Mouse (Mus musculus): ENCODE measurements around the gene Txnip.
A peak's percentile ranks its signal among the peaks of the same experiment; 100 is the strongest.
"Not testable (repeated sequence)": the region's sequence is repeated elsewhere in the genome, so short reads cannot be mapped to it uniquely, and the experiment has no call there.

The Txnip gene

DNA sequence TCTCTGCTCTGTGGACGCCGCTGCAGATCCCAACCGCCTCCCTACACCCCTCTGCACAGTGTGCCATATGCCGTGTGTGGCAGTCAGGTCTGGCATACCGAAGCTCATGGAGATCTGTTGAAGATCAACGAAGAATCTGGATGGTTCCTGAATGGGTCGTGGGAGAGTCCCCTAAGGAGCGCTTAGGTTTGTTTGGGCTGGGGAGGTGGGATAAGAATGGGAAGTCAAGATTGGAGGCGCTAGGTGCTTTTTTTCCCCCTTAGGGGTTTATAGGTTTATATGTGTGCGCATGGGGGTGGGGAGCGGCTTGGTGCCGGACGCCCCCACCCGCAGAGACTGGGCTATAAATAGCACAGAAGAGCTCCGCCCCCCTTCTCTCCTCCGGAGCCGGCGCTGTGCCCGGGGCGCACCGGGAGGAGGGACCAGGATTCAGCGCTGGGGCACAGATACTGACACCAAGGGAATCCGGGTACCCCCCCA, 38.5 kb downstream of the Txnip start, which contains the start of gene Ankrd34a:
Gene Ankrd34a, plus strand, starts transcription at position 409 of the 480 bp plus-strand sequence.
- DNase-seq = peak; percentile 87

- DNase-seq = no peak
Observed at GRCm38 (mm10) chr3:96596855-96597254, 39.1 kb downstream of the Txnip start.

GRCm38 (mm10) chr3:96597435-96597891, 39.7 kb downstream of the Txnip start:
- no peak for DNase-seq

DNA sequence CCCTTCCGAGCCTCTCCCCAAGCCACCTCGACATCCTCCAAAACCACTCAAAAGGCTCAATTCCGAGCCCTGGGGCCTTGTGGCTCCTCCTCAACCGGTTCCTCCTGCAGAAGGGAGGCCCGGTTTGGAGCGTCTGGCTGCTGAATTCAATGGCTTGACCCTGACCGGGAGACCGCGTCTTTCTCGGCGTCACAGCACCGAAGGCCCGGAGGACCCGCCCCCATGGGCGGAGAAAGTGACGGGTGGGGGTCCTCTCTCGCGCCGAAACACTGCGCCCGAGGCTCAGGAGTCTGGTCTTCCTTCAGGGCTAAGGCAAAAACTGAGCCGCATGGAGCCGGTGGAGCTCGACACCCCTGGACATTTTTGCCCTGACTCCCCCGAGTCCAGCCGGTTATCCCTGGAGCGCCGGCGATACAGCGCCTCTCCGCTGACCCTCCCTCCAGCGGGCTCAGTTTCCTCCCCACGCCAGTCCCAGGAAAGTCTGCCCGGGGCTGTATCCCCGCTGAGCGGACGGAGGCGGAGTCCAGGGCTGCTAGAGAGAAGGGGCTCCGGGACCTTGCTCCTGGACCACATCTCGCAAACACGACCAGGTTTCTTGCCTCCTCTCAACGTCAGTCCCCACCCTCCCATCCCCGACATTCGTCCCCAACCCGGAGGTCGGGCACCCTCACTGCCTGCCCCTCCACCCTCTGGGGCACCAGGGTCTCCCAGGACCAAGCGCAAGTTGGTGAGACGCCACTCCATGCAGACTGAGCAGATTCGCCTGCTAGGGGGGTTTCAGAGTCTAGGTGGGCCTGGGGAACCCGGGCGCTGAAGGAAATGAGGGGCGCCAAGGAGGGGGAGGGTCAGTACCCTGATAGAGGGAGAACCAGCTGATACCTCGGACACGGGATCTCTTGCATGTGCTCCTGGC, 40.7 kb downstream of the Txnip start:
- no peak for DNase-seq

DNA sequence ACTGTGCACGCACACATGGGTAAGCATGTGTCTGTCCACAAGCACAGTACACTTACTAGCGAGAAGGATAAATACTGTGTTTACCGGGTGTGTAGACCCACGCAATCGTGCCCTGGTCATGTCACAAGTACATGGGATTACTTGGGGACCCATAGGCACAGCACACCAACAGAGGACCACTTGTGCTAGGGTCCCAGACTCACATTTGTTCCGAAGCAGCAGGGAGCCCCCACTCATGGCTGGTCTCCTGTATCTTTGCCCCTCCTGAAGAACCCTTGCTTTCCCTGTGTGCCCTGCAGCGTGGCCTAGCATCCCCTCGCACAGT, 41.3 kb downstream of the Txnip start:
- DNase-seq = no peak

GRCm38 (mm10) chr3:96599411-96599810, 41.7 kb downstream of the Txnip start:
- no peak for DNase-seq

DNA sequence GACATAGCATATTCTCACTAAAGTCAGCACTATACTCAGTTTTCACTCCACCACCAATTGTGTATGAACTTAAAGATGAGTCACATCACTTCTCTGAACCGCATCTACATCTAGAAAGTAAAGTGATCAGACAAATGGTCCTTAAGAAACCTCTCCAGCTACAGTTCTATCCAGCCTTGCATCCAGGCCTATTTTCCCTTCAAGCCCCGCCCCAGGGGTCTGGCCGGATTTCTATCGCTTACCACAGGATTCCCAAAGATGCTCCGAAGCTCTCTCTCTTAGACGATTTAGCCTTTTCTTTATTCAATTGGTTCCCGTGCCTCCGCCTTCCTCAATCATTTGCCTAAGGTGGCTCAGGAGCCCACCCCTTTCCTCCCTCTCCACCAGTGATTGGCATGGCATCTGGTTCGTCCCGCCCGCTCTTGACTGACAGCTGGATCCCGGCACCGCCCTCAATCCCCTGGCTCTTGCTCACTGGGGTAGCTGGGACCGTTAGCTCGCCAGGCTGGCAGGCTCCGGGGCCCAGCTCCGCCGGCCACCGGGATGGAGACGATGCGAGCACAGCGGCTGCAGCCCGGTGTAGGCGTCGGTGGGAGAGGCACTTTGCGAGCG, 43.0 kb downstream of the Txnip start, which contains the start of gene Lix1l:
Gene Lix1l, plus strand, starts transcription at position 511 of the 612 bp plus-strand sequence.
- peak; percentile 97 for DNase-seq

DNA sequence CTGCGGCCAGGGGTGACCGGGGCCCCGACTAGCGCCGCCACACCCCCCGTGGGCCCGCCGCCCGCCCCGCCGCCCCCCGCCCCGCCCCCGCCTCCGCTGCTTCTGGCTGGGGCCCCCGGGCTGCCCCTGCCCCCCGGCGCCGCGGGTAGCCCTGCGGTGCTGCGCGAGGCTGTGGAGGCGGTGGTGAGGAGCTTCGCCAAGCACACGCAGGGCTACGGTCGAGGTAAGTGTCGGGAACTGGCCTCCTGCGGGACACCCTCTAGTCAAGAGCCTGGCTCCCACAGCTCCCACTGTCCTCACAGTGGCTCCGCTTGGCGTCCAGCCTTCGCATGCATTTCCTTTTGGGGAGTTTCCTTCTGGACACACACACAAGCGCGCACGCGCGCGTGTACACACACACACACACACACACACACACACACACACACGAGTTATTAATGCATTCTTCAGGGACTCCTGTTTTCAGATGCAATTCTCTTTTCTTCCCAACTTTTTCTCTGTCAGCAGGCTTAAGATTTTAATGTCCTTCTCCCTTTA, 43.6 kb downstream of the Txnip start:
- peak; percentile 68 for DNase-seq

DNA sequence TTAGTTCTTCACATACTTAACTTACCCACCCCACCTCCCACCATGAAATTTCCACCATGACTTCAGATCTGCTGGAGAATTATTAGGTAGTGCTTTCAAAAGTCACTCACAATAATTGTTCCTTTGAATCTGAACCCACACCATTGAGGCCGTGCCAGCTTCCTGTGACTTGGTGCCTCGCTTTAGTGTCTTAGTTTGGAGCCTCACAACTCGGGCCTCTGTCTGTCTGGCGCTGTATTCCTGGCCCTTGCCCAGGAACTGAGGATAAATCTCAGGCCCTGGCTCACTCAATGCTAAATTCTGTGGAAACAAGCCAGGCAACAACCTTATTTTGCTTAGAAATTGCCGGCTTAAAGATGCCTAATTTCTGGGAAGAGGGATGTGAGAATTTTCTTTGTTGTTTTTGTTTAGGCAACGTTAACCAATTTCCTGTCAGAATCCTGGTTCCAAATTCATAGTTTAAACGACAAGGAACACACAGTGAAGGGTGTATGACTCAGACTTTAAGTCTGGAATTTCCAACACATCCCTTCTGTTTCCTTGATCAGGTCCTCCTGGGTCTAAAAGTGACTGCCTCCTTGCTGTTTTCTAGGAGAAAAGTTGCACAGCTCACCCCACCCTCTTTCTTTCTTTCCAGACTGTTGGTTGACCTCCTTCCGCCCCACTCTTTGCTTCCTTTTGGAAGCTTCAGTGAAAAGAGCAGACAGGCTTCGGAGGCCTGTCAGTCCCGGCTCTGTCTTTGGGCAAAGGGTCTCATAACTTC, 44.4 kb downstream of the Txnip start:
- no peak for DNase-seq

DNA sequence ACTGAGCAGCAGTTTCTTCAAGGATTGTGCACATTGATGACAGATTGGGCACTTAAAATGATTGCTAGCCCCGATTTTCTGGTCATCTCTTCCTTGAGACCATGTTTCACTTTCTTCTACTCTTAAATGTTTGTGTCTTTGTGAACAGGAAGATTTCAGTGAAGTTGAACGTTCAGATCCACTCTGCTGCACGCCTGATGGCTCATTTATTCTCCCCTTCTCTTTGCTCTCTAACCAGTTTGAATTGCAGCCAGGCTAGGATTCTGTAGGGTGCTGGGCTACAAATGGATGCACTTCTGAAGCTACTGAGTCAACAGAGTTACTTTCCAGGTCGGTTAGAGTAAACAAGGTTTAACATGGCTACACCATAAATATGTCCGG, 44.9 kb downstream of the Txnip start:
- DNase-seq = no peak

DNA sequence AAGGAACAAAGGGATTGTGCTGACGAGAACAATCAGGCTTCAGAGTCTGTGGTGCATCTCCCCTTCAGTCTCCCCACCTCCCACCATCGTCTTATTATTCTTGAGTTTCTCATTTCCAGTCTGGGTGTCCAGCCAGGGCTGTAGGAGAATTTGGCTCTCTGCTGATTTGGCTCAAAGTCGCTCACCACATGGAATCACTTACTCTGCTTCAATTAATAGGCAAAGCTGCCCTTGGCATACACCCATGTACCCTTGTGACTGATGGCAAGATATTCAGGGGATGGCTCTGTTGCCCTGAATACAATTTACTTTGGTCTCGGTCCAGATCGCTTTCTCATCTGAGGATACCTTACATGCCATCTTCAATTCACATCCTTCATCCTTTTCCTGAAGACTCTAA, 45.6 kb downstream of the Txnip start:
- DNase-seq = no peak

DNA sequence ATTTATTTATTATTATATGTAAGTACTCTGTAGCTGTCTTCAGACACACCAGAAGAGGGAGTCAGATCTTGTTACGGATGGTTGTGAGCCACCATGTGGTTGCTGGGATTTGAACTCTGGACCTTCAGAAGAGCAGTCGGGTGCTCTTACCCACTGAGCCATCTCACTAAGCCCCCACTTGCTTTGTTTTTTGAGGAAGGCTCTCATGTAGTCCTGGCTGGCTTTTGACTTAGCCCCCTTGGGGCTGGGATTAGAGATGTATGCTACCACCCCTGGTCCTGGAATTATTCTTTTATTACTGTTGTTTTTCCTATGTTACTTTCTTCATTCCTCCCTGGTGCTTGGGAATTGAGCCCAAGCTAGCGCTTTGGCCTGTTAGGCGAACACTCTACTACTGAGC, 48.2 kb downstream of the Txnip start:
- not testable (repeated sequence) for DNase-seq

DNA sequence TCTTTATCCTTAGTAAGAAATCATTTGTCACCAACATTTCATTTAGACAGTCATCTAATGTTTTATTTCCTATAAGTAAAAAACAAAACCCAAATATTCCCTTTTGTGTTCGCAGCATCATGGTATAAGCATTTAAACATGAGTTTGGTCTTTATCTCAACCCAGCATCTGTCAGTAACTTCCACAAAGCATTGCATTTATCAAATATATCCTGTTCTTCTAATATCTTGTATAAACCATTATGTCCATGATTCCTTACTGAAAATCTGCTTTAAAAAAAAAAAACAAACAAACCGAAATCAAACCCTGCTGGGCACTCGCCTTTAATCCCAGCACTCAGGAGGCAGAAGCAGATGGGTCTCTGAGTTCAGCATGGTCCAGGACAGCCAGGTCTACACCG, 48.9 kb downstream of the Txnip start:
- DNase-seq = no peak
